Mouse (Mus musculus) bone marrow macrophage, adult 2 months (primary cell): ENCODE data around the gene Acer3.

Experiments
- CTCF ChIP-seq: IDR thresholded peaks from 2 replicates; pipeline ENCODE4 v1.5.1; 2012; ENCODE audit warnings: low read depth, mild to moderate bottlenecking, low read length, moderate library complexity
- POLR2A ChIP-seq: IDR thresholded peaks from 2 replicates; pipeline ENCODE4 v1.6.1; 2012; ENCODE audit warnings: mild to moderate bottlenecking, low read depth, low read length, borderline replicate concordance

DNA sequence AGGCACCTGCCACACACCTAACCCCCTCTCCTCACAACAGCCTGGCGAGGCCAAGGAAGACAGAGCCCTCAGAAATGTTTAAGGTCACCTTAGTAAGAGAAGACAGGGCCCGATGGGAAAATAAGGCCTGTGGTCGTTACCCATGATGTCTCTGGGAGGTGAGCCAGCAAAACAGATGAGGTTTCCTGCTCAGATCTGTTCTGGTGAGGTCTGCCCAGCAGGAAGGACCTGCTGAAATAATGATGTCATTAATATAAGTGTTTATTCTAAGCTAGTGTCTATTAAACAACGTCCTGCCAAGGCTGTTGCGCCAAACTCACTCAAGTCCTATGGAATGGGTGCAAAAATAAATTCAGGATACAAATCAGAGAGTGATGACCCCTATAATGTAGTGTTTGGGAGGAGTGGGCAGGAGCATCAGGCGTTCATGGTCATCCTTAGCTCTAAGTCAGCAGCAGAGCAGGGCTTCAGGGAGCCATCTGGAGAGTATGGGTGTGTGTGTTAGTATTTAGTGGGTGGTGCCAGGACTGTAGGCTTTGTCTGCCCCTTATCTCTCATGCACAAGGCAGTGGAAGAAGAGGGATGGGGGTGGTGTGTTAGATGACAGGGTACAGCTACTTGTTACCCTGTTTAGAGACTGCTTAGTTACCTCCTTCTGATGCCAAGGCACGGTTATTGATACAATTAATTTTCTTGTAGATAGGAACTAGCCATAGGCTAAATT, 8.8 kb upstream of the Acer3 start:
- no peak for TF ChIP-seq POLR2A
- no peak for TF ChIP-seq CTCF
